Mouse (Mus musculus) retina, embryonic 14.5 days (tissue): ENCODE results near the gene Scaf8.
"Not testable (repeated sequence)": the region's sequence is repeated elsewhere in the genome, so short reads cannot be mapped to it uniquely, and the experiment has no call there.

Source experiments
- DNase-seq: peaks from one replicate; pipeline ENCODE4 v3.0.0-alpha.2; 2015; ENCODE audit warnings: low spot score

Scaf8 gene

GRCm38 (mm10) chr17:3114720-3115379 lies at the start of gene Scaf8:
Gene Scaf8, plus strand, starts transcription at chr17:3114972.
- DNase-seq: peak; percentile 92

DNA sequence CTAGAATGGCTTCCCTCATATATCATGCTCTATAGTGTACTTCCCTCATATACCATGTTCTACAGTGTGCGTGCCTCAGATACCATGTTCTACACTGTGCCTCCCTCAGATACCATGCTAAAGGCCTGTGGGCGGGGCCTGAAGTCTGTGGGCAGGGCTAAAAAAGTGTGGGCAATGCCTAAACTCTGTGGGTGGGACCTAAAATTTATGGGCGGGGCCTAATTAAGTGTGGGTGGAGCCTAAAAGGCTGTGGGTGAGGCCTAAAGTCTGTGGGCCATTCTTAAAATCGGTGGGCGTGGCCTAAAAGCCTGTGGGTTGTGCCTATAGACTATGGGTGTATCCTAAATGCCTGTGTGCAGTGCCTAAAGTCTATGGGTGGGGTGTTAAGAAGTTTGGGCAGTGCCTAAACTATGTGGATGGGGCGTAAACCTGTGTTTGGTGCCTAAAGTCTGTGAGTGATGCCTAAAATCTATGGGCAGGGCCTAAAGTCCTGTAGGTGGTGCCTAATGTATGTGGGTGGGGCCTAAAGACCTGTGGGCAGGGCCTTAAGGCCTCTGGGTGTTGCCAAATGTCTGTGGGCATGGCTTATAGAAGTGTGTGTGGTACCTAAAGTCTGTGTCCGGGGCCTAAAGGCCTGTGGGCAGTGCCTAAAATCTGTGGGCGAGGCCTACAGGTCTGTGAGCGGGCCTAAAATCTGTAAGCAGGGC lies 39.5 kb upstream of the Scaf8 start:
- DNase-seq: no peak

DNA sequence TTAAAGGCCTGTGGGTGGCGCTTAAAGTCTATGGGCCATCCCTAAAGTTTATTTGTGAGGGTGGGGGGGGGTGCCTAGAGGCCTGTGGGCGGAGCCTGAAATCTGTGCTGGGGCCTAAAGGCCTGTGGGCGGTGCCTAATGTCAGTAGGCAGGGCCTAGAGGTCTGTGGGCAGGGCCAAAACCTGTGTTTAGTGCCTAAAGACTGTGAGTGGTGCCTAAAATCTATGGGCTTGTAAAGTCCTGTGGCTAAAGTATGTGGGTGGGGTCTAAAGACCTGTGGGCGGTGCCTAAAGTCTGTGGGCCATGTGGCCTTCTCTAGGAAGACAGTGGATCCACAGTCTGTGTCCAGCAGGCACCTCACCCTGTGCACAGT lies 38.9 kb upstream of the Scaf8 start:
- no peak for DNase-seq

- DNase-seq: not testable (repeated sequence)
These were observed 36.8 kb upstream of the Scaf8 start for GRCm38 (mm10) chr17:3077936-3078335.

DNA sequence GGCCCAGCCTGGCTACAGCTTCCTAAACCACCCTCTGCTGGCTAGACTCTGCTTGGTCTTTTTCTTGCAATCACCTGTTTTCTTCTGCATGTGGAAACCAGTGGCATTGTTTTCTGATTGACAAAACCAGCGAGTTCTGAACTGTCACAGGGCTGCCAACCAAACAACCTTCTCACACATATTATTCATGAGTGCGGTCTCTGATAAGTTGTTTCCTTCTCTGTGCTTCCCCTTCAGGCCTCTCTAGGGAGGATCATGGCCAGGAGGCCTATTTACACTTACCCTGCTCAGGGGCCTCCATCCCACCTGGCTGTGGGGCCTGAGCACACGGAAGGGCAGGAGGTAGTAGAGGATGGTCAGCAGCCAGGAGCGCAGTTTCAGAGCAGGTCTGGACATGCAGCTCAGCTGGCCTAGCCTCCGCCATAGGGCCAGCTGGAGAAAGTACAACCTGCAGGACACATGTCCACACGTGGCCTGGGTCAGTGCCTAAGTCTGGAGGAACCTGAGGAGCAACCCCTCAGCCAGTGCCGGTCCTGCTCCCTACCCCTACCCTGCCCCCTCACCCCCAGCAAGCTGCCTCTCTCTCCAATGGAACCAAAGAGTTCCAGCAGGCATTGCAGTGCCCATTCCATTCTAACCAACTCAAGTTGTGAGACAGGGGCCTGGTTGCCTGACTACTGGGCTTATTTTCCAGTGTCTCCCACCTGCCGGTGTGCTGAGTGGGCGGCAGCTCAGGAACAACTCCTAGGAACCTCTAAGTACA lies 34.0 kb upstream of the Scaf8 start:
- DNase-seq: not testable (repeated sequence)

- DNase-seq: not testable (repeated sequence)
These were observed 33.2 kb upstream of the Scaf8 start for GRCm38 (mm10) chr17:3081512-3082100.

DNA sequence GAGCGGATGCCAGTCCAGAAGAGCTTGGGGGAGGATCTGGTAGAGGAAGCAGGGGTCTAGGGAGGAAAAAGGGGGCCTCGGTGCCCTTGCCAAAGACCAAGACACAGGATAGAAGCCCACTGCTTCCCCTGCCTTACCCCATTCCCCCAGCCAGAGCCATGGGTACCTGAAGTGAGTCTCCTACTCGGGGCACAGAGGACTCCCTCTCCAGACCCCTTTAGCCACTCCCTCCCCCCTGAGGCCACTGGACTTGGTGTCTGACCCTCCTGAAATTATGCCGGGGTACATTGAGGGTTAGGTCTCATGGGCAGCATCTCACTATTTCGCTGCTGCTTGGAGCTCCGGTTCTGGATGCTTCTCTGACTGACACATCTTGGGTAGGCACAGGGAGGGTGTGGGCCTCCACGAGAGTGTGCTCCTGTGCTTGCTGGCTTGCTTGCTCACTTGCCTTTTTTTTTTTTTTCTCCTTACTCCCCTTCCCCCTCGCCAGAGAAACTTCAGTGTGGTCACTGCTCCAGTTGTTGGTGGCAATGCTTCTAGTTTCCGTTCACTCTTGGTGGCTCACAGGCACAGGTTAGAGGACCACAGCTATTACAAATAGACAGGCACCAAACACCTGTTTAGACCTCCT lies 32.5 kb upstream of the Scaf8 start:
- not testable (repeated sequence) for DNase-seq

- peak; percentile 63 for DNase-seq
These were observed 31.7 kb upstream of the Scaf8 start for GRCm38 (mm10) chr17:3082756-3083749.

- peak; percentile 95 for DNase-seq
These were observed 30.8 kb upstream of the Scaf8 start for GRCm38 (mm10) chr17:3083886-3084550.

GRCm38 (mm10) chr17:3084551-3084930 lies 30.2 kb upstream of the Scaf8 start:
- DNase-seq: peak; percentile 83

- no peak for DNase-seq
These were observed 29.6 kb upstream of the Scaf8 start for GRCm38 (mm10) chr17:3085152-3085551.

DNA sequence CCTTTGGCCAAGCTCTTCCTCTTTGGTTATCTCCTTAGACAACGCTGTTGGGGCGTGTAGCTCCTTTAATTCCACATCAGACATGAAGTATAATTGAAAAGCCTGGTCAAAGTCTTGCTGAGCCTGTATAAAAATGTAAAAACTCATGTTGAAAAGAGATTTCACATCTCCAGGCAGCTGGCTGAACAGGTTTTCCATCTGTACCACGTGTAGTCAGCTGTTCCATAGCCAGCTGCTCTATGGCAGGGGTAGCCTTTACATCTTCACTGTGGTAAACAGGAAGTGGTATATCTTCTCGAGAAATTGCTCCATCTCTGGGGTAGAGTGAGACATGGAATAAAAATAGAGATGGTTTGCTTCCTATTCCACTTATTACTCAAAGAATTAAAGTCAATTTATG lies 22.1 kb upstream of the Scaf8 start:
- no peak for DNase-seq

DNA sequence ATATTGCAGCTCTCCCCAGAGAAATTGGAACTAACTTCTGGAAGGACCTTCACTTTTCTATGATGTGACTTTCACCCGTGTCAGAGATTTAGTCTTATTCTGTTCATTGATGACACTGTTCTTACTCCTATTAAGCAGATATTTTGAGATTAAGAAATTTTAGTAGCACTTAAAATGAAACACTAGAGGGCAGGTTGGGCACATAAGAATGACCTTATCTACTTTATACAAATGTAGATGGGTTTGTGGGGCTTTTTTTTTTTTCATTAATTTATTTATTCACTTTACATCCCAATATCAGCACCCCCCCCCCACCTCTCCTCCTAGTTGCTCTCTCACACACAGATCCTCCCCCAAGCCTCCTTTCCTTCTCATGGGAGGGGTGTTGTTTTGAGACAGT lies 15.5 kb upstream of the Scaf8 start:
- DNase-seq: not testable (repeated sequence)

DNA sequence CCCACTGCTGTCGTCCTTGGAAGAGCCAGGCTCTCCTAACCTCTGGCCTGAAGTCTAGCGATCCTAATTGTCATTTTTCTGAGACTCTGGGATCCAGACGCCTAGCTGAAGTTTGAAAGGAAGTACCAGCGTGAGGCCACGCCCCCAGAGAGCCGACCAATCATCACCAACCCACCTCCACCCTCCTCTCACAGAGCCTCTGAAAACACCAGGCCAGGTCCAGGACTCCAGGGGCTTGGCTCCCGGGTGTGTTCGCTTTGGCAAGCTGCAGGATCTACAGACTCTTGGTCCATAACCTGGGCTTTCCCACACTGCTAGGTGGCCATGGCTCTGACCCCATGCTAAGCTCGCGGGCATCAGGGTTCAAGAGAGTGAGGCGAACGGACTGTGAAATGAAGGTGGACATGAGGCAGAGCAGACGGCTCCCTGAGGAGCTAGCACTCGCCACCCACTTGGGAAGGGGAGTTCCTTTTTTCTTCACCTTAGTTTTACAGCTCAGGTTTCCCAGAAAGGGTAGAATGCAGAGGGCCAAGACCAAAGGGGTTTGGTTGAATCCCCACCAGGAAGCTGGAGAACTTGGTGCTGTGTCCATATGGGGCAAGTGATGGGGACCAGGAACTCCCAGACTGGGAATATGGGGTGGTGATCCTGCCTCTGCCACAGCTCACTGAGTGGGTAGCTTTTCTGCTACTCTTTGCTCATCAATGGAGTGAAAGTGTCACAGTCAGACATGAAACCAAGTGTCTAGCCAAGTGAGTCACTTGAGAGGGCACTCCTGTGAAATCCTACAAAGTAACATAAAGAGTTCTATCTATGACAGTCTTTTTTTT lies 12.2 kb upstream of the Scaf8 start:
- peak; percentile 77 for DNase-seq

- no peak for DNase-seq
These were observed 10.4 kb upstream of the Scaf8 start for GRCm38 (mm10) chr17:3104154-3104931.

DNA sequence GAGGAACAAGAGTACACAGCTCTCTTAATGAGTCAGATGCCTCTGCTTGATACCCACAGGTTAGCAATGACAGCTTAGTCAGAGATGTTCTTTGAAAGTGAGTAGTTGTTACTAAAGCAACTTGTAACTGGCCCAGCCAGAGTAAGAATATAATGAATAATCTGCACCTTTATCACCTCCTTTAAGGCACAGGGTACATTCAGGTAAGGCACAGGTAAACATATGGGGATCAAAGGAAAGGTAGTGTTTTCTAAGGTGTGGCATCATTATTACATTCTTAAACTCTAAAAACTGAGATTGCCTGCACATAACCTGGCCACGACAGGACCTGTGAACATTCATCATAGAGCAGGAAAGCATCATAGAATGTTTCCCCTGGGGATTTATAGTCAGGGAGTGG lies 9.8 kb upstream of the Scaf8 start:
- no peak for DNase-seq

- peak; percentile 35 for DNase-seq
These were observed 925 bp upstream of the Scaf8 start for GRCm38 (mm10) chr17:3113737-3114357.

GRCm38 (mm10) chr17:3114358-3114719 lies 433 bp upstream of the Scaf8 start:
- DNase-seq: no peak
